Comparison of ENCODE assay signal across 8 mouse cellular contexts in the genomic region with DNA sequence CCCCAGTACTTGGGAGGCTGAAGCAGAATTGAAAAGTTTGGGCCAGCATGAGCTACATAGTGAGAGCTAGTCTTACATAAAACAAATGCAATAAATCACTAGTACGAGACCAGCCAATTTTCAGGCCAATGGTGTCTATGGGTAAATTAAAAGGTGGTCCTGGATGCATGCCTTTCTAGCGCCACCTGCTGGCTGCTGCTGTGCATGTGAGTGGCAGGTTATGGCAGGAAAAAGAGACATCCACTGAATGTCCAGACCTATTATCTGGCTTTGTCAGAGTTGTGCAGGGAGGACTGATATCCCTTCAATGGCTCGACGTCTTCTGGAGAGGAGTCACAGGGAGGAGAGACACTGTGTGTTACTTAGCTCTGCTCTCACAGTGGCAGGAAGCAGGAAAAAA. TPM values are rescaled to one million over a fixed set of nuclear protein-coding genes. Genes with fewer than 3 reads are reported as not detected.
DNase-seq lines count a peak whose midpoint lies in the region; ATAC-seq lines count a peak whose summit lies in the region.

No protein-coding gene starts in this region.

- WGBS in hindbrain, embryonic 11.5 days = 12% methylated on average over 4 of the region's 4 CpGs

- peaks cover 10% of the 10 kb centered on the region; the same call in 1 of the 2 replicates for H3K36me3 ChIP-seq in hindbrain, embryonic 11.5 days (ENCODE audit: control insufficient read depth, insufficient read depth, low read length)

- DNase-seq in ES-CJ7 (ENCODE audit: low read depth, low spot score) = peak; percentile 80
- peak; percentile 72 for DNase-seq in cerebellum, adult 11 months
- peak; percentile 85 for DNase-seq in forelimb bud, embryonic 11.5 days (ENCODE audit: low read depth, low spot score)
- peak; percentile 95 for DNase-seq in hindbrain, embryonic 11.5 days (ENCODE audit: low spot score)
- peak; percentile 91 for DNase-seq in layer of hippocampus, adult 9-10 months (ENCODE audit: low spot score)
- peak; percentile 89 for DNase-seq in lung, postnatal 10 days
- peak; percentile 85 for DNase-seq in ovary, postnatal 14 days (ENCODE audit: low spot score)
- DNase-seq in thymus, postnatal 10 days (ENCODE audit: low spot score in 2 of 2) = peak; percentile 65 to 88

- no peaks in the 10 kb centered on the region for H3K4me1 ChIP-seq in hindbrain, embryonic 11.5 days (replicated peaks; ENCODE audit: control insufficient read depth, insufficient read depth, low read length)

- no peaks in the 10 kb centered on the region for H3K9me3 ChIP-seq in hindbrain, embryonic 11.5 days (ENCODE audit: control insufficient read depth, low read length)

- ATAC-seq in hindbrain, embryonic 11.5 days (ENCODE audit: low FRiP score) = peak; percentile 46

- H3K4me2 ChIP-seq in hindbrain, embryonic 11.5 days (replicated peaks; ENCODE audit: low read depth, low read length) = no peak overlapping the region

- no peak overlapping the region for H3K9ac ChIP-seq in hindbrain, embryonic 11.5 days (ENCODE audit: low read depth, low read length)

- H3K27ac ChIP-seq in hindbrain, embryonic 11.5 days (ENCODE audit: low read depth, low read length) = no peak overlapping the region

- H3K27me3 ChIP-seq in hindbrain, embryonic 11.5 days (ENCODE audit: control insufficient read depth, insufficient read depth, low read length) = no peaks in the 10 kb centered on the region

- H3K4me3 ChIP-seq in hindbrain, embryonic 11.5 days (ENCODE audit: low read depth, low read length) = no peak overlapping the region

RNA-seq across cellular contexts. Expression of a gene that starts 15.1 kb away (rescaled TPM):
- polyA plus RNA-seq in hindbrain, embryonic 11.5 days (2014; fragmentation: Nextera tagmentation; extraction: Ambion mirVana) = 721 and 746 TPM in 2 replicates

RNA-seq across cellular contexts. Expression of a gene that starts 15.1 kb away (rescaled TPM):
- polyA plus RNA-seq in hindbrain, embryonic 11.5 days (2014; fragmentation: Nextera tagmentation; extraction: Ambion mirVana) = 14.7 and 15.6 TPM in 2 replicates

RNA-seq across cellular contexts. Expression of a gene that starts 21.3 kb away (rescaled TPM):
- 0.64 and 1.3 TPM in 2 replicates for polyA plus RNA-seq in hindbrain, embryonic 11.5 days (2014; fragmentation: Nextera tagmentation; extraction: Ambion mirVana)

RNA-seq across cellular contexts. Expression of a gene that starts 55.7 kb away (rescaled TPM):
- polyA plus RNA-seq in hindbrain, embryonic 11.5 days (2014; fragmentation: Nextera tagmentation; extraction: Ambion mirVana) = 46.3 and 49.2 TPM in 2 replicates
